Mouse (Mus musculus): ENCODE data around the gene Tnfaip3. TPM values are rescaled to one million over a fixed set of nuclear protein-coding genes. Genes with fewer than 3 reads are reported as not detected.
A peak's percentile ranks its signal among the peaks of the same experiment; 100 is the strongest.

Tnfaip3 gene
- total RNA-seq, 2 experiments from 2014 or later: 5.6 to 10.1 TPM

- no peak for DNase-seq (ENCODE audit: low spot score in 2 of 2)
Observed at GRCm38 (mm10) chr10:19016823-19017471, 1.5 kb upstream of the Tnfaip3 start.

- DNase-seq (ENCODE audit: low spot score in 2 of 2): peak in 1 of 2 experiments; percentile 22
Observed at GRCm38 (mm10) chr10:19014381-19015256, 838 bp downstream of the Tnfaip3 start.

- no peak for DNase-seq (ENCODE audit: low spot score in 2 of 2)
Observed at GRCm38 (mm10) chr10:19013351-19013750, 2.1 kb downstream of the Tnfaip3 start.

- no peak for DNase-seq (ENCODE audit: low spot score in 2 of 2)
Observed at GRCm38 (mm10) chr10:19012616-19013015, 2.8 kb downstream of the Tnfaip3 start.

DNA sequence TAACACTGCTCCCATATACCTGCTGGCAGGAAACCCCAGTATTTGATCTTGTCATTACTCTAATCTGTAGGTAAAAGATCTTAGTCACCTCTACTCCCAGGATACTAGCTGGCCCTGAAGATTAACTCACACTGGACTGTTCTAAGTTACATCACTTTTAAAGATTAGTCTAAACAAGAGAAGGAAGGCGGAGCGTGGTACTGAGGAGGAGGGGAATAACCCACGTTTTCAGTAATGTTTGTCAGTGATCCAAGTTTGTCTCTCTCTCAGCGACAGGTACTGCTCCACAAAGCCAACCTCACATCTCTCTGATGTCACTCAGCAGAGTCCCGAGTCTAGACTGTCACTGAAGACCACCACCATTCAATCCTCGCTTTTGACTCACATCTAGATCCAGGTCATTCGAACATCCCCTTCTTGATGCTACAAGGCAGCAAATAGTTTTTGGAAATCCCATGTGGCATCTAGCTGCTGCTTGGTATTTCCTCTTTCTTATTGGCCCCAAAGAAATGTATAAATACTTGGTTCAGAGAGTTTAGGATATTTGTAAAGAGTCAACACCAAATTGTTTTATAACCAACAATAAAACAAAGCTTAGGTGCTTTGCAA lies 3.5 kb downstream of the Tnfaip3 start:
- no peak for DNase-seq (ENCODE audit: low spot score in 2 of 2)

- no peak for DNase-seq (ENCODE audit: low spot score in 2 of 2)
Observed at GRCm38 (mm10) chr10:19010414-19010813, 5.0 kb downstream of the Tnfaip3 start.

GRCm38 (mm10) chr10:19009186-19009672 lies 6.2 kb downstream of the Tnfaip3 start:
- no peak for DNase-seq (ENCODE audit: low spot score in 2 of 2)

- no peak for DNase-seq (ENCODE audit: low spot score in 2 of 2)
Observed at GRCm38 (mm10) chr10:19008607-19008940, 6.9 kb downstream of the Tnfaip3 start.

GRCm38 (mm10) chr10:19007897-19008606 lies 7.4 kb downstream of the Tnfaip3 start:
- DNase-seq (ENCODE audit: low spot score in 2 of 2): no peak

DNA sequence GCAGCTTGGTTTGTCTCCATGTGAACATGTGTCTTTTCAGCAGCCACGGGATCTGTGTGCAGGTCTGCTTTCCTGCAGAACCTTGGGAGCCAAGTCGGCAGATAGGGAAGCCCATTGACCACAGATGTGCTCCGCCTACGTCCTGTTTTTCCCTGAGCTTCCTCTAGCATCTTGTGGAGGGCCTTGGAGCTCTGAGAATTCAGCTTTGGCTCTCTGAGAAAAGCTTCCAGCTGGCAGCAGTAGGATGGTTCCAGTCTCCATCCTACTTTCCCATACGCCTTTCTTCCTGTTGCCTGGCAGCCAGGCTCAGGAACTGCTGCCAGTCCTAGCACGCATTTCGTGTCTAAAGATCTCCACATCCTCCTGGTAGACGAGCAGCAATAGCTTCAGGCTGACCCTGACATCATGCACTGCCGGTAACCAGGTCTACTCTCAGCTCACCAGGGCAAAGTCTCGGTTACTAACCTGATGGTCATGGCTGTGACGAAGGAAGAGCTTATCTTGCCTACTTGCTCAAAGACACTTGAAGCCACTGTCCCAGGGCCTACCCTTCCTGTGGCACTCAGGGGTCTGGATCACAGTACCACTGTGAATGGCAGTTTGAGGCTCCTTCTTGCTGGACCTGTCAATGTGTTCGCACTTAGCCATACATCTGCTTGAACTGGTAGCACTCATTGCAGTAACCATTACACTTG lies 13.2 kb downstream of the Tnfaip3 start:
- no peak for DNase-seq (ENCODE audit: low spot score in 2 of 2)

GRCm38 (mm10) chr10:18999427-18999826 lies 16.0 kb downstream of the Tnfaip3 start:
- DNase-seq (ENCODE audit: low spot score in 2 of 2): no peak

DNA sequence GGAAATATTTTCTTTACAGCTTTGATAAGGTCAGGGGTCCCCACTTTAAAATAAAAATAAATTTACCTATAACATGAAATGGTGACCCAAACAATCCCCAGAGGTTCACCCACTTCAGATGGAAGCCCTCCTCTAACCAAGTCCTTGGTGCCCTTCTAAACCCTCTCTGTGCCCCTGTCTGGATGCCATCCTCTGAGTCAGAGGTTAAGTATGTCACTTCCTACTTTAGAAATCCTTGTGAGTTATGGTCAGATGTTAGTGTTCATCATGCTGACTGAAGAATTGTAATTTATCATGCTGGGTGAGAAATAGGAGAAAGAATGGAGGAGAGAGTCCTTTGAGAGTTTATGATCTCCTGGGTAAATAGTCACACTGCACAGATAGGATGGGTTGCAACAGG lies 19.1 kb downstream of the Tnfaip3 start:
- no peak for DNase-seq (ENCODE audit: low spot score in 2 of 2)

- no peak for DNase-seq (ENCODE audit: low spot score in 2 of 2)
Observed at GRCm38 (mm10) chr10:18995465-18996261, 19.8 kb downstream of the Tnfaip3 start.

DNA sequence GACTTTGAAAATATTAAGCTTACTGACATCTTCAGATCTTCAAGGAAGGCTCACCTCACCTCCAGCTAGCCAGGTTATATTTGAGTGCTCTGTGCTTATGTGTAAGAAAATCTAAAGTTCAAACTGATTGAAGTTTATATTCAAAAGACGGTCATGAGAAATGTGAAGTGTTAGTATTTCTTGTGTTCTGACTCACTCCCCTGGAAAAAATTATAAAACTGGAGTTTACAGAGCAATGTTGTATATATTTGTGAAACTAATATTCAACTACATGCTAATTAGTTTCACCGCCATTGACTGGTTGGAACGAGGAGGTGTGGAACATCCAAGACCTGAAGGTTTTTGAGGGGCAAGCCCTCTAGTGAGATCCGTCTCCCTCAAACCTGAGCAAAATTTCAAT lies 22.5 kb downstream of the Tnfaip3 start:
- no peak for DNase-seq (ENCODE audit: low spot score in 2 of 2)

DNA sequence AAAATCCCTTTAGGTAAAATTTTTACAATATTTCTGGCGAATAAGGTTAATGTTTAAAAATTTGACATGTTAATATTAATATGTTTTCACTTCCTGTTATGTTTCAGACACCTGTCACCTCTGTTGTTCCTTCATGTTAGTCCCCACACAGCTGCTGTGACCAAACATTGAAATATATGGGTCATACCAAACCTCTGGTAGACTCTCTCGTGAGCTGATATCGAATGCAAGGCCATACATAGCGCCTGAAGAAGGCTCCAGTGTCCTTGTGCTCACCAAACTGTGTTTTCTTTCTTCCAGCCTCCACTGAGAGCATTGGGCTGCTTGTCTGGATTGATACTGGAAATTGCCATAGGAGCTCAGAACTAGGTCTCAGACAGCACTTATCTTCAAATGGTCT lies 24.4 kb downstream of the Tnfaip3 start:
- DNase-seq (ENCODE audit: low spot score in 2 of 2): no peak

GRCm38 (mm10) chr10:18987907-18988199 lies 27.6 kb downstream of the Tnfaip3 start:
- DNase-seq (ENCODE audit: low spot score in 2 of 2): no peak

- DNase-seq (ENCODE audit: low spot score in 2 of 2): no peak
Observed at GRCm38 (mm10) chr10:18987046-18987906, 28.2 kb downstream of the Tnfaip3 start.

DNA sequence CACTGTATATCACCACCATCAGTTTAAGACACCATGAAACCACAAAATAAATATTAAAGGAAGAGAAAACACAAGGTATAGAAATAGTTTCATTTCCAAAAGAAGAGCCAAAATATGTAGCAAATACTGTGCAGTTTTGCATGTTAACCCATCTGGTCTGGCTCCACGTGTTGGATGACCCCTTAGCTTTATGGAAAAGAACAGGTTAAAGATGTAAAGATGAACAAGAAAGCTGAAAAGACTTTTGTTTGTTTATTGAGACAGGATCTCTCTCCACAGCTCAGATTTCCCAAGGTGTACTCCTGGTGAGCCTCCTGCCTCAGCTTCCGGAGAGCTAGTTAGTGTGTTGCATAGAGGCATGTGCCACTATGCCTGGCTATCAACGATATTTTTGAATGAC lies 29.9 kb downstream of the Tnfaip3 start:
- no peak for DNase-seq (ENCODE audit: low spot score in 2 of 2)

GRCm38 (mm10) chr10:18983514-18983913 lies 31.9 kb downstream of the Tnfaip3 start:
- DNase-seq (ENCODE audit: low spot score in 2 of 2): no peak

Data from adrenal gland, adult 18-20 months (tissue).